Mouse (Mus musculus): ENCODE measurements around the gene Ttc24. TPM values are rescaled to one million over a fixed set of nuclear protein-coding genes. Genes with fewer than 3 reads are reported as not detected.
A peak's percentile ranks its signal among the peaks of the same experiment; 100 is the strongest.

The Ttc24 gene
- polyA plus RNA-seq, 1 experiment, result not detected

- Histone ChIP-seq H3K27ac (ENCODE audit: insufficient read depth, low read length) (no peak overlapping the region), H3K4me3 (ENCODE audit: insufficient read depth, low read length) (peak overlapping the region; percentile 55), H3K4me1 (ENCODE audit: control insufficient read depth, insufficient read depth, low read length) (no peaks in the 10 kb centered on the region)
- TF ChIP-seq CTCF (IDR thresholded peaks at IDR 0.05; ENCODE audit: borderline replicate concordance, insufficient read depth, low read length) (no peak), POLR2A (IDR thresholded peaks at IDR 0.05; ENCODE audit: low read depth, low read length) (no peak)
These were observed 54.7 kb downstream of the Ttc24 start for GRCm38 (mm10) chr3:88023192-88024074.

- peak overlapping the region; percentile 55 for H3K4me3 ChIP-seq (ENCODE audit: insufficient read depth, low read length)
- TF ChIP-seq POLR2A (IDR thresholded peaks at IDR 0.05; ENCODE audit: low read depth, low read length) (no peak), CTCF (IDR thresholded peaks at IDR 0.05; ENCODE audit: borderline replicate concordance, insufficient read depth, low read length) (no peak)
- H3K4me1 ChIP-seq (ENCODE audit: control insufficient read depth, insufficient read depth, low read length), result no peaks in the 10 kb centered on the region
- H3K27ac ChIP-seq (ENCODE audit: insufficient read depth, low read length), result no peak overlapping the region
These were observed 55.5 kb downstream of the Ttc24 start for GRCm38 (mm10) chr3:88022322-88023191.

Other genes starting within 250 kb of the Ttc24 start
- not detected in 2 replicates for gene Sh2d2a, start 231.5 kb downstream of the Ttc24 start, polyA plus RNA-seq (2011; ENCODE audit: insufficient read length, low read depth, missing spikeins)
- 27.5 and 34.2 TPM in 2 replicates for gene Prcc, start 192.7 kb downstream of the Ttc24 start, polyA plus RNA-seq (2011; ENCODE audit: insufficient read length, low read depth, missing spikeins)
- 267 and 287 TPM in 2 replicates for gene Hdgf, start 172.0 kb downstream of the Ttc24 start, polyA plus RNA-seq (2011; ENCODE audit: insufficient read length, low read depth, missing spikeins)
- gene Mrpl24, start 158.8 kb downstream of the Ttc24 start, polyA plus RNA-seq (2011; ENCODE audit: insufficient read length, low read depth, missing spikeins), result 130 and 167 TPM in 2 replicates
- gene Isg20l2, start 148.0 kb downstream of the Ttc24 start, polyA plus RNA-seq (2011; ENCODE audit: insufficient read length, low read depth, missing spikeins), result 41.6 and 54.7 TPM in 2 replicates
- 11.4 and 12.0 TPM in 2 replicates for gene Rrnad1, start 147.6 kb downstream of the Ttc24 start, polyA plus RNA-seq (2011; ENCODE audit: insufficient read length, low read depth, missing spikeins)
- 80.0 and 99.8 TPM in 2 replicates for gene Crabp2, start 129.6 kb downstream of the Ttc24 start, polyA plus RNA-seq (2011; ENCODE audit: insufficient read length, low read depth, missing spikeins)
- 25.7 and 71.2 TPM in 2 replicates for gene Nes, start 107.2 kb downstream of the Ttc24 start, polyA plus RNA-seq (2011; ENCODE audit: insufficient read length, low read depth, missing spikeins)
- 0.61 TPM in 1 of 2 replicates, not detected in the other for gene Bcan, start 78.1 kb downstream of the Ttc24 start, polyA plus RNA-seq (2011; ENCODE audit: insufficient read length, low read depth, missing spikeins)
- not detected in 2 replicates for gene Hapln2, start 50.7 kb downstream of the Ttc24 start, polyA plus RNA-seq (2011; ENCODE audit: insufficient read length, low read depth, missing spikeins)
- gene Gpatch4, start 35.2 kb downstream of the Ttc24 start, polyA plus RNA-seq (2011; ENCODE audit: insufficient read length, low read depth, missing spikeins), result 20.1 and 23.3 TPM in 2 replicates
- 90.8 and 97.3 TPM in 2 replicates for gene Naxe, start 19.8 kb downstream of the Ttc24 start, polyA plus RNA-seq (2011; ENCODE audit: insufficient read length, low read depth, missing spikeins)
- 14.8 and 20.1 TPM in 2 replicates for gene Iqgap3, start 3.7 kb upstream of the Ttc24 start, polyA plus RNA-seq (2011; ENCODE audit: insufficient read length, low read depth, missing spikeins)
- gene Mef2d, start 64.1 kb upstream of the Ttc24 start, polyA plus RNA-seq (2011; ENCODE audit: insufficient read length, low read depth, missing spikeins), result 49.1 and 57.0 TPM in 2 replicates
- gene Rhbg, start 176.4 kb upstream of the Ttc24 start, polyA plus RNA-seq (2011; ENCODE audit: insufficient read length, low read depth, missing spikeins), result not detected in 2 replicates
- gene Gm38392, start 208.9 kb upstream of the Ttc24 start, polyA plus RNA-seq (2011; ENCODE audit: insufficient read length, low read depth, missing spikeins), result not detected in 2 replicates
- 3.9 and 5.5 TPM in 2 replicates for gene Tsacc, start 218.7 kb upstream of the Ttc24 start, polyA plus RNA-seq (2011; ENCODE audit: insufficient read length, low read depth, missing spikeins)
- gene Cct3, start 218.8 kb upstream of the Ttc24 start, polyA plus RNA-seq (2011; ENCODE audit: insufficient read length, low read depth, missing spikeins), result 223 and 264 TPM in 2 replicates
- 172 and 220 TPM in 2 replicates for gene Glmp, start 246.7 kb upstream of the Ttc24 start, polyA plus RNA-seq (2011; ENCODE audit: insufficient read length, low read depth, missing spikeins)

All from embryonic fibroblast, embryonic 13.5 days (primary cell).